Mouse (Mus musculus) CD8-positive naive resting alpha-beta T cell, adult 57 days (primary cell): ENCODE results near the gene Nop9. TPM values are rescaled to one million over a fixed set of nuclear protein-coding genes. Genes with fewer than 3 reads are reported as not detected.

ENCODE experiments used
- total RNA-seq: library from RNA; stranded (reverse); gene quantifications from one replicate; pipeline ENCODE4 v1.2.4, GENCODE M21; 2023

Gene Nop9
- total RNA-seq = 30.4 TPM

DNA sequence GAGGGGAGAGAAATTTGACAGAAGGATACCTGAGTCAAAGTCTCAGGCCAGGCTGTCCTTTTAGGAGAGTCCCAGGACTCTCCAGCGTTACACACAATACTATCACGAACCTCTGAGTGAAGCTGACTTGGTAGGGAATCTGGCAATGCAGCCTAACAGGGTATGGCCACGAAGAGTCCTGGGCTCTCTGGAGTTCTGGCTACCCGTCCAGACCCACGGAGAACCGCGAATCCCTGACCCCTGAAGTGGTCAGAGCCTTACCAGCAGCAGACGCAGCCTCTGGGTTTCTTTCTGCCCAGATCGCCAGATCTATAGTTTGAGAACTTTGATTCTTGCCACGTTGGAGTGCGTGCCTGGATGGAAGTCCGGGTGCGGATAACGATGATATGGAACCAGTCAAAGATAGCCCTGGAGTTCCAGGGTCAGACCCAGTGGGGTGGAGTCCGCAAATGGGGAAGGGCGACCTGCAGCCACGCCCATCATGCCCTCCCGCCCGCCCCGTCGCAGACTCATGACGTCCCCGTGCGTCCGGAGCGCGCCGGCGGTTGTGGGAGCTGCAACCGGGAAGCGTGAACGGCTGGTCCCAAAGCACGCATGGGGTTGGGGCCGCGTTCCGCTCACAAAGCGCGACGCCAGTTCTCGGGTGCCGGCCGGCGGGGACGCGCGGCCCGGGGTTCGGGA is at the start of gene Nop9, which contains the start of gene Dhrs1:
Gene Nop9 (plus strand): TSS at position 514 of the 681 bp plus-strand sequence.
Gene Dhrs1 (minus strand): TSS at position 511 of the 681 bp plus-strand sequence.

DNA sequence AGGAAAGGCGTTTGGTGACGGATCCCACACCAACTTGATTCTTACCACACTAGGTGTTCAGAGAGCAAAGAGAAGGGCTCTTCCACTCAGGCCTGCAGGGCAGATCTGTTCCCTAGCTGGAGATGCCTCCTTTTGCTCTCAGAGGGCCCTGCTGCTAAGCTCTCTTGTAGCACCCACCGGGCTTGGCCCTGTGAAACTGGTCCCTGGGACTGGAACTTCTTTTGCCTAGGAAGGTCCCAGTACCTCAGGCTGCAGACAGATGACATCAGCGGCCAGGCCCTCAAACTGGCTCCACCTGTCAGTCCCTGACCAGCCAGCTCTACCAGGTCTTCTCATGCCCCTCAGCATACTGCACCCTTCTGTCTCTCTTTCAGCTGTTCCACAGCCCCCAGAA is 31.8 kb upstream of the Nop9 start, which contains the start of gene Tgm1:
Gene Tgm1 (minus strand): TSS at position 198 of the 394 bp plus-strand sequence.

DNA sequence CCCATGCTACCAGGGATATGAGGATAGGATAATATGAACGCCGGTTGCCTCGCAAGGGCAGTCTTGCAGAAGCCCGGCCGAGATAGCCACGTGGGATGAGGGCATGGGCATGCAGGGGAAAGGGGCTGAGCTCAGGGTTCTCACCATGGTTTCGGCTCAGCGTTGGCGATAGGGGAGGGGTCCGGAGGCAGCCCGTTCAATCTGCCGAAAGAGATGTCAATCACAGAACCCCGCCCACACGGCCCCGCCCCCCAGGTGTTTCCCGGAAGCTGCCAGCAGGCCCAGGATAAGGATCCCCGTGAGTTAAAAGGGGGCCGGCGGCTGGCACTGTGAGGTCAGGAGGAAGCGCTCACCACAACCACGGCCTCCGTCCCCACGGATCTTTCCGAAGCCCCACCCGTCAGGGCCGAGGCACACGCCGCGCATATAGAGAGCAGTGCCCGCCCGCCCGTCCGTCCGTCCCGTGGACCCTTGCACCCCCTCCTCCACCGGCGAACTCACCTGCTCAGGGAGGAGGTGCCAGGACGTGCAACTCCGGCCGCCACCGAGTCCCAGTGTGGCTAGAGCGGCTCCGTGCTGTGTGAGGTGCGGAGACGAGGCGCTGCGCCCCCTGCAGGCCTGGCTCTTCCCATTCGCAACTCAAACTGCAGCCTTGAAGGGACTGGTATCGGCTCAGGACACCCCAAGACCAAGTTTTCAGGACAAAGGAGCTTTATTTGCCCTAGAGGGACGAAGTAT is 23.6 kb upstream of the Nop9 start, which contains the start of gene Rabggta:
Gene Rabggta (minus strand): TSS at position 564 of the 738 bp plus-strand sequence.

DNA sequence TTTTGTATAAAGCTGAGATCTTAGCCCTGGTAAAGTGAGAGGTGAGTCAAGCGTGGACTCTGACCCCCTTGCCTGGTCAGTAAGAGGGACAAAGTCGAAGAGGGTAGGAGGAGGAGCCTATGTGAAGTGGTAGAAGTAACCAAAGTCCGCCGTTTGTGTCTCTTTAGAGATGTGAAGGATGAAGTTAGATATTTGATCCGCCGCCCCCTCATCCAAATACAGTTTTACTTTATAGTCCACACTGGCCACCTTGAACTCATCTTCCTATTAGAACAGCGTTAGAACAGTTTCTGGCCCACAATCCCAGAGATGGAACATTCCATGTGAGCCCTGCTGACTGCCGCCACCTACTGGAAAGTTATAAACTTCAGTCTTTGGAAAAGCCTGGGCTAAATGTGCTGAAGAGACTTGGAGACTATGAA is 12.9 kb downstream of the Nop9 start, which contains the start of gene Cideb:
Gene Cideb (minus strand): TSS at position 96 of the 422 bp plus-strand sequence.

DNA sequence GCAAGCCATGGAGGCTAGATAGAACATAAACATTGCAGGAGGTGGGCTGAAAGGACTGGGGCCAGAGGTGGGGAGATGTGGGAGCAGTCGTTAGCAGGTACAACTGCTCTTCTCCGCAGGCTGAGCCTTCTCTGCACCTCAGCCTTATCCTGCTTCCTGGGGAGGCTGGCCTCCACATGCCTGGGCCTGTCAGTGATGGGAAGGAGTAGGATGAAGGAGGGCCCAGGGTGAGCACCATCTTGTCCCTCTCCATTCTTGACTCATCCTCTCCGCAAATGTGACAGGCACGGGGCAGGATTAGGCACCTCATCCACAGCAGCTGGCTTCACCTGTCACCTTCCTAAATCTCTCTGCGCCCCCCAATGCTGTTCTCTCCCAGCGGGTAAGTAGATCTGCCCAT is 15.7 kb downstream of the Nop9 start, which contains the start of gene Ltb4r2:
Gene Ltb4r2 (plus strand): TSS at position 266 of the 400 bp plus-strand sequence.

DNA sequence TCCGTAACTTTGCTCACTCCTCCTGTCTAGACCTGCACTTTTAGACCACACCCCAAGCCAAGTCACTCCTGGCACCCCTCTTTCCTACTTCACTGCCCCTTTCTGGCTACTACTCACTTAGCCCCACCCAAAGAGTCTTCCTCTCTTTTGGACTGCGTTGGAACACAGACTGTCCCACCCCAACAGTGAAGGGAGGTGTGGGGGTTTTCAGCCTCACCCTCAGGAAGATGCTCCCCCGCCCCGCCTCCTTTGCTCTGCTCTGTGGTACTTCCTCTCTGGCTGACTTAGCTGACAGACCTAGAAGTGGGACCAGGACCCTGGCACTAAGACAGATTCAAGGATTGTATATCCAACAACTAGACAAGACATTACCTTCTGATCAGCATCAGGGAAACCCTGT is 20.2 kb downstream of the Nop9 start, which contains the start of gene Ltb4r1:
Gene Ltb4r1 (plus strand): TSS at position 267 of the 400 bp plus-strand sequence.

DNA sequence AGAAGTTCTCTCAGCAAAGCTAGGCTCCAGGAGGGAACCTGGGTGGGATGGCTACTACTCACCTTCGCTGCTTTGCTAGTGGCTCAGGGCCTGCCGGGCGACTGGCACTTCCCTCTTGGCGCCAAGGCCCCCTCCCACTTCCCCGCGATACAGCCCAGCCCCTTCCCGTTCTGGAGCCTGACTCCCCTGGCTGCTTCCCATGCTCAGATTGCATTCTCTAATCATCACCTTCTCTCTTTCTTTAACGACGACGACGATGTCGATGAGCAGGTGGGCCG is 38.4 kb downstream of the Nop9 start, which contains the start of gene Adcy4:
Gene Adcy4 (minus strand): TSS at position 138 of the 278 bp plus-strand sequence.

DNA sequence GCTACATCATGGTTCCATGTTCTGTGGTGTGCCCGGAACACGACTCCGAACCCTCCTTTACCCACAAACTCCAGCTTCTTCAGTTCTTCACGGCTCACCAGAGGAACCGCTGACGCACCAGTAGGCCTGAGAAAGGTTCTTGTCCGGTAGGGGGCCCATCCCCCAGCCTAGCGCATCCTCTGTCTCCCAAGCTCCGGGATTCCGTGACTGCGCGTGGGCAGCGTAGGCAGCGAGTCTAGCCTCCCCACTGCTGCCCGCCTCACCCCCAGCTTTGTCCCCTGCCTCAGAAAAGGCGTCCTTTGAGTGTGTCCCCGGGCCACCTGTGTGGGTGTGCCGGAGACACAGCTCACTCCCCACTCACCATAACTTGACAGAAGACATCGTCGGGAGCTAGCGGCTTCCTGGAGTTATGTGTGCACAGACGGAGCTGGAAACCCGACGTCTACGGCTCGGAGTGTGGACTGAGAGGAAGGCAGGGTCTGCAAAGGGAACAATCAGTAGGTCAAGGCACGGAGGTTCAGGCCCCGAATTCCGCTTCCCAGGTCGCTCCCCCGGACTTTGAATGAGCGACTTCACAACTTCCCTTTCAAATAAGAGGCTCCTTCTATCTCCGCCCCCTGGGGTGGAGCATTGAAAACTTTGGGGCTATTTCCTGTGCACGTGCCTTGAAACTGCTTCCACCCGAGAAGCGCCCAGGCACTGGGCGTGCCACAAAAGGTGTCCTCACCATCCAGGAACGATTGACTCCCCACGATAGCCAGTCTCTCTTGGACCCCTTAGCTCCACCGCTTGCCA is 43.0 kb downstream of the Nop9 start, which contains the start of gene Ripk3:
Gene Ripk3 (minus strand): TSS at position 610 of the 795 bp plus-strand sequence.

Other genes starting within 250 kb of the Nop9 start
- gene Cpne6, start 235.2 kb upstream of the Nop9 start, total RNA-seq = not detected
- not detected for gene Nrl, start 220.7 kb upstream of the Nop9 start, total RNA-seq
- 10.7 TPM for gene Pck2, start 205.4 kb upstream of the Nop9 start, total RNA-seq
- gene Dcaf11, start 185.7 kb upstream of the Nop9 start, total RNA-seq = 72.0 TPM
- 2.6 TPM for gene A730061H03Rik, start 185.3 kb upstream of the Nop9 start, total RNA-seq
- gene Fitm1, start 170.1 kb upstream of the Nop9 start, total RNA-seq = not detected
- 323 TPM for gene Psme1, start 167.6 kb upstream of the Nop9 start, total RNA-seq
- 26.3 TPM for gene Emc9, start 160.4 kb upstream of the Nop9 start, total RNA-seq
- gene Psme2, start 154.6 kb upstream of the Nop9 start, total RNA-seq = 372 TPM
- 91.9 TPM for gene Rnf31, start 154.0 kb upstream of the Nop9 start, total RNA-seq
- 90.0 TPM for gene Irf9, start 142.1 kb upstream of the Nop9 start, total RNA-seq
- not detected for gene Rec8, start 127.7 kb upstream of the Nop9 start, total RNA-seq
- gene Ipo4, start 109.7 kb upstream of the Nop9 start, total RNA-seq = 65.4 TPM
- 4.2 TPM for gene Gm49378, start 107.8 kb upstream of the Nop9 start, total RNA-seq
- gene Tm9sf1, start 101.9 kb upstream of the Nop9 start, total RNA-seq = 40.1 TPM
- gene Tssk4, start 95.5 kb upstream of the Nop9 start, total RNA-seq = 4.1 TPM
- gene Mdp1, start 85.2 kb upstream of the Nop9 start, total RNA-seq = 45.7 TPM
- gene Gmpr2, start 73.8 kb upstream of the Nop9 start, total RNA-seq = 18.6 TPM
- gene Nedd8, start 73.6 kb upstream of the Nop9 start, total RNA-seq = 164 TPM
- 101 TPM for gene Tinf2, start 63.9 kb upstream of the Nop9 start, total RNA-seq
- gene Tgm1, start 31.8 kb upstream of the Nop9 start, total RNA-seq = 0.95 TPM
- 85.8 TPM for gene Rabggta, start 23.4 kb upstream of the Nop9 start, total RNA-seq
- gene Dhrs1, start within 50 bp of the Nop9 start, total RNA-seq = 11.6 TPM
- gene Cideb, start 12.8 kb downstream of the Nop9 start, total RNA-seq = not detected
- 0.18 TPM for gene Ltb4r2, start 15.7 kb downstream of the Nop9 start, total RNA-seq
- 0.37 TPM for gene Ltb4r1, start 20.3 kb downstream of the Nop9 start, total RNA-seq
- gene Adcy4, start 38.4 kb downstream of the Nop9 start, total RNA-seq = 0.52 TPM
- 40.3 TPM for gene Ripk3, start 43.2 kb downstream of the Nop9 start, total RNA-seq
- not detected for gene Nfatc4, start 77.5 kb downstream of the Nop9 start, total RNA-seq
- 0.43 TPM for gene Nynrin, start 108.3 kb downstream of the Nop9 start, total RNA-seq
- gene Cbln3, start 138.7 kb downstream of the Nop9 start, total RNA-seq = not detected
- 63.1 TPM for gene Khnyn, start 139.3 kb downstream of the Nop9 start, total RNA-seq
- 44.2 TPM for gene Sdr39u1, start 154.6 kb downstream of the Nop9 start, total RNA-seq
- not detected for gene Cma1, start 199.0 kb downstream of the Nop9 start, total RNA-seq
- not detected for gene Cma2, start 205.3 kb downstream of the Nop9 start, total RNA-seq